Mouse (Mus musculus): Measurements from ENCODE around the gene Adgrg6.

Gene Adgrg6

DNA sequence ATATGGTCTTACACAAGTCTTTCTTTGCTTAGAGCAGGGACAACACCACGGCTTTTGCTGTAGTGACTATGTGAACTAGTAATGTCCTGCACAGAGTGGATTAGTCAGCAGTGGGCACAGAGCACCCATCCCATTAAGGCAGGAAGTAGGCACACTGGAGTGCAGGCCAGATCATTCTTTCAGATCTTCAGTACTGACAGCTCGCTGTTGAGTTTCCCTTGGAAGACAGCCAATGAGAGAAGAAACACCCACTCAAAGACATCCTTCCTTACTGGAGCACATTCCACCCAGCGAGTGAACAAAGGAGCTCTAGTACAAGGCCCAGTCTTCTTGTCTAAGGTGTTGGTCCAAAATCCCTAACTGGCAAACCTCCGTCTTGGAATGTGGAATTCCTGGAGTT lies 53.6 kb downstream of the Adgrg6 start:
- no peak for DNase-seq (ENCODE audit: low spot score in 2 of 2)

DNA sequence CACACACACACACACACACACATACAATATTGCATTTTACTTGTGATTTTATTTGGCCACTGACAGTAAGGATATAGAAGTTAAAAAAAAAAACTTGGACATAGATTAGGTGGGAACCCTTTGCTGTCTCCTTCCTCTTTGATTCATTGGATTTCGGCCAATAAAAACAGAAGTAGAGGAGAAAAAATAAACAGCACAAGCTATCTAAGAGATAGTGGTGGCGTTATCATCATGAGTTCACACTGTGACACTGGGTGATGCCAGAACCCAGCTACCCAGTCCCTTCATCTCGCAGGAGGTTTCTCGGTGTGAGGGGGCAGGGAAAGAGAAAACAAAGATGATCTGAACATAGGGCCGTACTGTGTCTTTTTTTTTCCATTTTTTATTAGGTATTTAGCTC lies 62.2 kb downstream of the Adgrg6 start:
- DNase-seq (ENCODE audit: low spot score in 2 of 2), result no peak

DNA sequence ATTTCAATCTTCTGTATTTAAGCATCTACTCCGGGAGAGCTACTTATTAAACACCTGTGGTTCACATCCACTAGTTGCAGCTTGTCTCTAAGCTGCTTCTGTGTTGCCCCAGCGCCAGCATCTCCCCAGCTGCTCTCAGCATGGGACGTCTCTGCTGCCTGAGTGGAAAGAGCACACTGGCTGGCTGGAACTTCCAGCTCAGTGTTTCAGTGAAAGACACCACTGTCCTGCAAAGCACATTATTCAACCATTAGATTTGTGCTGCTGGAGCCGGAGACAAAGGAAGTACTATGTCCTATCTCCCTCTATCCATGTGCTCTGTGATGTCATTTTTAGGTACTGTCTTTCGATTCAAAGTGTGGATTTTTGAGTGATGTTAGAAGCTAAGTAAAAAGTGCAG lies 63.0 kb downstream of the Adgrg6 start:
- DNase-seq (ENCODE audit: low spot score in 2 of 2), result no peak

DNA sequence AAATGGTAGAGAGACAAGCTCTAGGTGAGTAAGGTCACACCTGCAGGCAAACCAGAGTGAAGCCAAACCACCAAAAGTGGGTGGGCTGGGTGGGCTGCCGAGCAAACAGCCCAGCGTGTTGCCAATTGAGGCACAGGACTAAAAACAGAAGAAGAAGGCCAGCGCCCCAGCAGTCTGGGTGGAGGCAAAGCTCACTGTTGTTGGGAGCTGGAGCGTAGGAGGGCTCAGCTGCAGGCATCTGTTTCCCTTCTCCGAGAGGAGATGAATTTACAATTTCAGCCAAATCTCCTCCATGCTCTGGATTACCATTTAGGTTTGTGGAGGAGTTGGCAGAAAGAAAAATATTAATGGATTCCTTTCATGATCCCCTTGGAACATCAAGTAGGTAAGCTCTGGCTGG lies 64.5 kb downstream of the Adgrg6 start:
- no peak for DNase-seq (ENCODE audit: low spot score in 2 of 2)

DNA sequence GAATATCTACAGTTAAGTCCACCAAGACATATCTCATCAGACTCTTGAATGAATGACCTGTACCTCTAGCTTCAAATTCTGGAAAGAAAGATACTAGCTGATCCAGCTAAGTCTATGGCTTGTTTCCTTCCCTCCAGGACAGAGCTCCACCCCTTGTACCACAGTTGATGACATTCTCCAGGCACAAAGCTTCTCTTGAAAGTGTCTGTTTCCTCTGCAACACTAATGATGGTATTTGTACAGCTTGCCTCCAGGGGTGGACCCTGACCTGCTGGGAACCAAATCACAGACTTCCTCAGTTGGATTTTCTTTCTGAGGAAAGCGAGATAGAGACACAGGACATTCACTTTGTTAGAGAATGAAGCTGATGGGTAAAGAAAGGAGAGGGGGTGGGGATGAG lies 69.1 kb downstream of the Adgrg6 start:
- DNase-seq (ENCODE audit: low spot score in 2 of 2), result no peak

DNA sequence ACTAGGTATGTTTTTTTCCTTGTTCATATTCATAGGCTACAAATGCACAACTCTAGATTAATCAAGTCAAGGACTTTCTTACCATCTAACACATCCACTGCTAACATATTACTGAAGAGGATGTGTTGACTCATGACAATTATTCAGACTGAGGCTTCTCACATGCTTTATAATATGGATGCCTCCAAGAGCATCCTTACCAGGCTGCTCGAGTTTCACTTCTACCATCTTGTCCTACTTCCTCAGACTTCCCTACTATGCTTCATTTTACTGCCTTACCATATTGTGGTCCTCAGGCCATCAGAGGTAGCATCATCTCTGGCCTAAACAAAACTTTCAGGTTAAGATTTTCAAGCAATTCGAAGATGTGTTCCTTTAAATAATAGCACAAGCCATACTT lies 69.8 kb downstream of the Adgrg6 start:
- no peak for DNase-seq (ENCODE audit: low spot score in 2 of 2)

DNA sequence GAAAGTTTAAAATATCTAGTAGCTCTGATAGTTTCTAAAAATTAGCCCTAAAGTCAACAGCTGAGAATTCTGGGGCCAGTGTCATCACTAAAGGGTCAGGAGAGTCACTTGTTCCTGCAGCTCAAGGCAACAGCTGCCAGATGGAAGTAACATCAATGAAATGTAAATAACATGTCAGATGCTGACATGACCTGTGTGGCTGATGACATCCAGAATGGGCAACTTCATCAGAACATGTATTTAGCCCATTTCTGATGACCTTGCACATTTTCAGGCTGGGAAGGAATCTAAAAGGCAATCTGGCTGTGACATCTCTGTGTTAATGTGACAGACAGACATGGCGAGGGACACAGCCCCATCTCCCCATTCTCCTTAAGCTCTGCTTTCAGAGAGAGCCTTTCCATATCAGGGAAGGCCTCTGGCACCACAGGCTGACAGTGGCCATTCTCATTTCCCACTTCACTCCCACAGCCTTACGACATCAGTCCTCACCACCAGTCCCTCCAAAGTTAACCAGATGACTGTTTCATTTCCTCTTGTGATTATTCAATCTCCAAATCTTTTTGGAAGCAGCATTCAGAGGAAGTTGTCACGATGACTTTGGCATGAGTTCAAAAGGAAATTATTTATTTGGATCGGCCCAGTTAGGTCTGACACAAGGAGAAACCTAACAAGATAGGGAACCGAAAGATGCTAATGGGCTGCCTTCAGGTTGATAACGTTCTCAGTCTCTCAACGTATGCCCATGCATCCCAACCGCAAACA lies 70.7 kb downstream of the Adgrg6 start:
- DNase-seq (ENCODE audit: low spot score in 2 of 2), result no peak

DNA sequence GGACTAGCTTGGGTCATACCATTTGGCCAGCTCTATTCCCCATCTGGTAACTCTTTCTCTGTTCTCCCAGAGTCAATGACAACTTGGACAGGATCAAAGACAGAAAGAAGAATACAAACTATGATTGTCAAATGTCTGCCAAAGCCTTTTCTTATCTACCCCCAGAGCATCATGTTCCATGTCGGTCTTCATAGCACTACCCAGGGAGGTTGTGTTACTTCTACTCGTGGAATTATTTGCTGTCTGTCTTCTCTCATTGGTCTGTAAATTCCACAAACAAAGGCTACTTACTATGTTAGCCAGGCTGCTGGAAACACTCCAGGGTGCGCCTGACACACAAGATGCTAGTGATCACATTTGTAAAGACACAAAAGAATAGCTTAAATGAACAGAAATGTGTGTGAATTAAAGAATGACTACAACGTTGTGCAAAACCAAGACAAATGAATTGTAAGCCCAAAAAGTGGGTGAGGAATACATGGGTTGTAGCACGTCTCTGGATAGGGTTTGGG lies 74.4 kb downstream of the Adgrg6 start:
- DNase-seq (ENCODE audit: low spot score in 2 of 2), result no peak

DNA sequence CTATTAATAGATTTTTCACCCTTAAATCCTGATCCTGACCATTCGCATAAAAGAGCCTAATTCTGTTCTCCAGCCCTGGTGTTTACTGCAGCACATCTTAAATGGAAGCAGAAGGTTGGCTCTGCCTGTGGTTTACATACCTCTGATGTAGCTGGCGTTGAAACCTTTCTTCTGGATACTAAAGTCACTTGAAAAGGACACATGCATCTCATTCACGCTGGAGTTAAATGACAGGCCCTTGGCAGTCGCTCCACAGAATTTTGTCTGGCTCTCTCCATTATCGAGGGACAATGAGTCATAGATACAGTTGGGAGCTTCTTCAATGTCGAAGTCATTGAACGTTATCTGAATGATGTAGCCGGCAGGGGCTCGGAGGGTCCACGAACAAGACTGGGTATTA lies 76.8 kb downstream of the Adgrg6 start:
- no peak for DNase-seq (ENCODE audit: low spot score in 2 of 2)

DNA sequence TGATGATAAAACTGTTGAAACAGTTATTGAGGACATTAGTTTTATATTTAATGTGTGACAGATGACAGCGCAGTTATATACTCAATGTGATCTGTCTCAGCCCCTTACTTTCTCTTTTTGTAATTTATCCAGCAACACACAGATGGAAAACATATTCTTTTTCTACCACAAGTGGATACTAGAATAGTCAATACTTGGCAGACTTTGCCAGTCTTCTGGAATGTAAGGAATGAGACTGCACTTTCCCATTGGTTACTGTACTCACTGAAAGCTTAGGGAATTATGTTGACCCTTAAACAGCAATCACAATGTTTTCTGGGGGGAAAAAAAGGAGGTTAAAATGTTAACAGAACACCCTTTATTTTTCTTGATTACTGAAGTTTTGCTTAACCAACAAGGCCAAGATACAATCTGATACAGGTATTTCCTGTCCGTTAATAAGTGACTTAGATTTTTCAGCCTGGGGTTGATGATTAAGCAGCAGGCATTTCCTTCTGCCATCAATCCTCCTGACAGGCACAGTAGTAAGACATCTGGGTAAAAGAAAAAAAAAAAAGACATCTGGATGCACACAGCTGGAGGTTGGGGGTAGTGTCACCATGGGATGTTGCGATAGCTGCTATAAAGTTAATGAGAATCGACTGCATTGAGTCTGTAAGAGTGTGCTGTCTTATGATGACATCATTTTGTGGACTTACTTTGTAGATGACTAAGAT lies 81.5 kb downstream of the Adgrg6 start:
- DNase-seq (ENCODE audit: low spot score in 2 of 2), result no peak

DNA sequence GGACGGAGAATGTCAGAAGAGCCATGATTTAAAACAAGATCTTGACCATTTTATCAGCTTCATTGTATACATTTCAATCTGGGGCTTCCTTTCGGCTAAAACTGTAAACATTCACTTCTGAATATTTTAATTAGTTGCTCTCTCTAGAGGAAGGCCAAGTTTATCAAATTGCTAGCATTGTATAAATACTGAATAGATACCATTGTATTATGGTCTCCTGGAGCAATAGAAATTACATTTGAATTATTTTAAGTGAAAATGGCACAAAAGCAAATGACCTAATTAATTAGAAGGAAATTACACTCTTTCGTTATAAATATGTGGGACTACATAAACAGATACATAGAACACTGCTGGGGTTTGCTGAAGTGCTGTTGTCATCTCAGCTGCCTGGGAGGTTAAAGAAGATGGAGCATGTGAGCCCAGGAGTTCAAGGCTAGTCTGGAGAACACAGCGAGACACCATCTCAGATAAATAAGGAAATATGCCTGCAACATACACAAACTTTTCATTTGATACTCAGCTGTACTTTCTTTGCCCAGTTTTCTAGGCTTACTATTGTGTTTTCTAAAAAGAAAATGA lies 84.4 kb downstream of the Adgrg6 start:
- DNase-seq (ENCODE audit: low spot score in 2 of 2), result no peak

DNA sequence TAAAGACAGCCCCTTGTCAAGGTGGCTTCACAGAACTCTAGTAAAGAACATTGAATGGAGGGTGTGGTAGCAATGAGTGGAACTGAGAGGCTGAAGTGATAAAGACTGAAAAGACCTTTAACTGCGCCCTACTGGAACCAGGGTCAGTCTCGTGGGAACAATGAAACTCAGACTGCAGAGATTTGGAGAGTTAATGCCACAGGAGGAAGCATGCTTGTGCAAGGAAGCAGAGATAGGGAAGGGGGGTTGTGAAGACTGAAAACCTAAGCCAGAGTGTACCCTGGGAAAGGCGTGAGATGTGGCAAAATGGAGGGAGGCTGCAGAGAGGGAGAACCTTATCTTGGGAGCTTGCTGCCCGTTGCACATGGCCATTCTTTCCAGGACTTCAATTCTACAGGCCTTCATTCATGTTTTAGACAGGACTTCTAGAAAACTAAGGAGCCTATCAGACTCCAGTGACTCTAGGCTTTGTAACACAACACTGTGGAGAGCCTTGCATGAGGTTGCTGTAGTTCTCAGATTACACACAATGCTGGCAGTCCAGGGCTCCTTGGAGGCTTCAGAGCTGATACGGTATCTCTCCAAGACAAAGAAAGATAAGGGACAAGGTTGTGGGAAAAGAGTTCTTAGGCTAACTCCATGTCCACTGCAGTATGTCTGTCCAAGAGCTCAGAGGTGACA lies 85.1 kb downstream of the Adgrg6 start:
- DNase-seq (ENCODE audit: low spot score in 2 of 2), result no peak

DNA sequence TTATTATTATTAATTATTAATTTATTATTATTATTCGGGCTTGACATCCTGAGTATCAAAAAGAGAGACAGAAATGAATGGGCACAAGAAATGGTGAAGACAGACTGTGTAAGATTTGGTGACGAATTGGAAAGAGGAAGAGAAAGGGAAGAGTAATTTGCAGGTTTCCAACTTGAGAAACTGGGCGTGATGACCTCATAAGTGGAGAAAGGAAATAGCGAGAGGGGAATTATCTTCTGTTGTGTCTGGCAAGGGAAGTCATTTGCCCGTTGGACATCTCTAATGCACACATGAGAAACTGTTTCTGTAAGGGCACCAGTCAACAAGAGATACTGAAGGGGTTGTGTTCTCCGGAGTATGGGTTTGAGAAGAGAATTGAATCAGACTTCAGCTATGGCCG lies 85.6 kb downstream of the Adgrg6 start:
- DNase-seq (ENCODE audit: low spot score in 2 of 2), result no peak

DNA sequence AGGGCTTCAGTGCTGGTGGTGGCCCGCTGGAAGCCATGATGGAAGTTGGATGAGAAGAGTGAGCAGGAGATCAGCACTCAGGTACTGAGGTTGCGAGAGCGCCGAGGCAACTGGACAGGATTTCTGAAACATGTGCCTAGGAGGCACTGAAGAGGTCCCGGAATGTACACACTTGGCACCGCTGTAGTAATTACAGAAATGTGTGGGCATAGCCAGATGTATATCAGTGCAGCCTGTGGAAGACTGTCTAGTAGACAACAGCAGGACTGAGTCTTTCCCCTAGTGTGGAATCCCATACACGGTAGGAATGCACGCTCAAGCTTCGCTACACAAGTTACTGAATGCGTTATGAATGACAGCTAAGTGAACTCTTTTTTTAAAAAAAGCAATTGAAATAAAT lies 86.1 kb downstream of the Adgrg6 start:
- DNase-seq (ENCODE audit: low spot score in 2 of 2), result no peak

DNA sequence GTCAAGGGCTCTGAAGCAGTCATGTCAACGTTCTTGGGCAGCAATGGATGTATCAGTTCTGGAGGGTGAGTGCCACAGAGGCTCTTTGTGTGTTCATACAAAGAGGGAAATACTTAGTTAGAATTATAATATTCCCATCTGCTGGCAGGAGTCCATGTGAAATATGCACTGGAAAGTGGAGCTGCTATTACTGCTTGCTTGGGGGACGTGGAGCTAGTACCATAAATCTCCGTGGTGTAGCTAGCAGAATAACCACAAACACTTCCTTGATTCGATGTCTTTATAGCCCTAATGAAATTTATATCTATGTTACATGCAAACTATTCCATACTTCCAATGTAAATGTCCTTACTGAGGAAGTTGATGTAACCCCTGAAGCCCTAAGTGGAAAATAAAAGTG lies 91.0 kb downstream of the Adgrg6 start:
- DNase-seq (ENCODE audit: low spot score in 2 of 2), result no peak

DNA sequence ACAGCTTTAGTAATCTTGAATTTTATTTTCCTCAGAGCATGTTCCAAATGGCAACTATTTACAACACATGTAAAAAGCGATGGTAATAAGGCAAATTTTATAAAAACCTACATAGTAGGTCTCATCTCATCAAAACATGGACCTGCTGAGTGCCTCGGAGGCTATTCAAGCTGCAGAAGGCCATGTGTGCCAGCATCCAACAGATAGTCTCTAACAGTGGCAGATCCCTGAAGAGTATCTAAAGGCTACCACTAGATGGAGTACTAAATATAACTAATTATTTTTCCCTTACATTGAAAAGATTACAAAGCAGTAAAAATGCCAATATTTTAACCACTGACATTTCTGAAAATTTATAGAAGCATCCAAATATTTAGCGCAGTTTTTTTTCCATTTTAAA lies 93.6 kb downstream of the Adgrg6 start:
- DNase-seq (ENCODE audit: low spot score in 2 of 2), result no peak

DNA sequence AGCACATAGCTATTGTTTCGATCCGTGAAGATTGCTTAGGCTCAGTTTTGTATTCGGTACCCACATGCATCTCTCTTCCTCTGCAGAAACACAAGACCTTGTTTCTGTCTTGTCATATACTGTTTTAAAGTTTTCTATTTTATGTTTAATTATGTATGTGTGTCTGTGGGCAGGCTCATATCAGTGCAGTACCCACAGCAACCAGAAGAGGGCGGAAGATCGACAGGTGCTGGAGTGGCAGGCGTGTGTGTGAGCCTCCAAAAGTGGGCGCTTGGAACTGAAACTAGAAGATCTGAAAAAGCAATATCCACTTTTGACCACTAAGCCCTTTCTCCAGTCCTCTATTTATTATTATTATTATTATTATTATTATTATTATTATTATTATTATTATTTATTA lies 95.4 kb downstream of the Adgrg6 start:
- DNase-seq (ENCODE audit: low spot score in 2 of 2), result no peak

DNA sequence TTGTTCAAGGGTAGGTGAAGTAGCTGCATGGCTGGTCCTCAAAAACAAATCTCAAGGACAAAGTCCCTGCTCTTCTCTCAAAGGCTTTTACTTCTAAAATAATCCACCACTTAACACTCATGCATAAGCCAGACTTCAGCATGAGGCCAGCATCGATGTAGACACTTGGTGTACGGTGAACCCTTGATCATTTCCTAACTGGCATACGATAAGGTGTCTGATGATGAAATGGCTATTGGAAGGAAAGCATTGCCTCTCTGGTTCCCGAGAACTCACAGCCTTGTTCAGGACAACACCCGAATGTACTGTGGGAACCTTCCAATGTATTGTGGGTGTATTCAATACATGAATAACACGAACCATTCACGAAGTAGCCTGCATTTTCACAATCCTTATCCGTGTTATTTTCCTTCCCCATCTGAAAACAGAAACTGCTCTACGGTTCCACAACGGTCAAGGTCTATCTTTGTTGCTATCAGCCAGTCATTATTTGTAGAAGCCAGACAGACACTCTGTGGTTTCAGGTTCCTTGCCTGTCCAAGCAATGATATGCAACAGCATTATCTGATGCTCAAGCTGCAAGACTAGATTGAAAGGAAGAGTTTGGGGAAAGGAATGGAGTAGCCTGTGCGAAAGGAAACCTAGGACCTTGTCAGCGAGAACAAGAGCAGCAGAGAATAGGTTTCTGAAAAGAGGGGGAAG lies 99.7 kb downstream of the Adgrg6 start:
- DNase-seq (ENCODE audit: low spot score in 2 of 2), result no peak

DNA sequence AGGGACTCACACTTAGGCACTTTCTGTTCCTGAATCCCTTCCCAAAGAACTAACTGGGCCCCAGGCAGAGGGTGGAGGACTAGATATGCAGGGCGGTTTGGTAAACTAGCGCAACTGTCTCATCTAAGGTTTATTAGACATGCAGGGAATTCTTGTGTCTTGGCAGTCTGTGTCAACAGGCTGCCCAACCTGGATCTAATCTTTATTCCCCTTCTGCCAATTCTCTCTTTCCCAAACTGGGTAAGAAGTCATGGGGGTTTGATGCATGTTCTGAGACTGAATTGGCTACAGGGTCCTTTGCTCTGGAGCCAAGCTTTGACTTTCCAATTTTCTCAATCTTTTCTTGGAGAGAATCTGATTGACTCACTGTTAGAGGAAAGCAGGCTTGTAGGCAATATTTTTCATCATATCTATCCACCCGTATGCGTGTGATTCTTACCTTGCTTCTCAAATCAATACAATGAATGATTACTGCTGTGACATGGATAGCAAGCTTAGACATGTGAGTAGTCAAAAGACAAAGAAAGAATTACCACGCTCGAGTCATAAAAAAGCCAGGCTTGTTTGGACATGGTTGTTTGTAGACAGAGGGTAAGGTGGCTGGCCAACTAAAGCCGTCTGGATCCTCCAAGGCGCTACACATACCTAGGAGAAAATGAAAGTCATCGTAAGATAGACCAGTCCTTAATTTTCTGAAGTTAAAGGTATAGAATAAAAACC lies 104.4 kb downstream of the Adgrg6 start:
- no peak for DNase-seq (ENCODE audit: low spot score in 2 of 2)

DNA sequence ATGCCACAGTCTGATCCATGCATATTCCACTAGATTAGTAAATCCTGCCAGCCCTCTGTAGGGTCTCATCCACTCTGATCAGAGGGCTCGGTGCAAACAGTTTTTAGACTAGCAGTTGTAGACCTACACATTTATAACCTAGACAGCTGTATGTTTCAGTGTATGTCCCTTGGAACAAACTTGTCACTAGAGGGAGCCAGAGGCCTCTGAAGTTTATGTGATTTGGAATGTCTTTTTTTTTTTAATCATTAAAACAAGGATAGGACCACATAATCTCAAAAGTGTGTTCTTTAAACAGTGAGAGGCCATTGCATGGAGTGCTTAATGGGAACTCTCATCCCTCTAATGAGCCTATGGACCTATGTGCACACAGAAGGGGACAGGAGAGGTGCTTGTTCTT lies 141.4 kb downstream of the Adgrg6 start:
- DNase-seq (ENCODE audit: low spot score in 2 of 2), result no peak

DNA sequence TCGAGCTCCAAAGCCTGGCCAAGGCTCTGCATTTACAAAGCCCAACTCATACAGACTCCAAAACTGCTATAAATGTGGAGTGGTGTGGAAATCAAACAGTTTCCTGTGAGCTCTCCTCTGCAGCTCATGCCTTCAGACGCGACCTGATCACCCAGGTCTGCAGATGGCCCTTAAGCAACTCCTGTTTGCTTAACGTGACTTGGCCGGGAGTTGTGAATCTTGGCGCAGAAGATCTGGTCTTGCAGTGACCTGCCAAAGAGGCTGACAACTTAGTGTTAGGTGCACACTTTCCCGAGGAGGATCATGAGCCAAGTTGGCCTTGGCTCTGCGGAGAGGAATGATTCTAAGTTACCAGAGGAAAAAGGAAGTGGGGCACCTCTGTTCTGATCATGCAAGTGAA lies 143.7 kb downstream of the Adgrg6 start:
- no peak for DNase-seq (ENCODE audit: low spot score in 2 of 2)
